Mouse (Mus musculus): ENCODE data around the gene Rdh11.
"Not testable (repeated sequence)": the region's sequence is repeated elsewhere in the genome, so short reads cannot be mapped to it uniquely, and the experiment has no call there.

Gene Rdh11

DNA sequence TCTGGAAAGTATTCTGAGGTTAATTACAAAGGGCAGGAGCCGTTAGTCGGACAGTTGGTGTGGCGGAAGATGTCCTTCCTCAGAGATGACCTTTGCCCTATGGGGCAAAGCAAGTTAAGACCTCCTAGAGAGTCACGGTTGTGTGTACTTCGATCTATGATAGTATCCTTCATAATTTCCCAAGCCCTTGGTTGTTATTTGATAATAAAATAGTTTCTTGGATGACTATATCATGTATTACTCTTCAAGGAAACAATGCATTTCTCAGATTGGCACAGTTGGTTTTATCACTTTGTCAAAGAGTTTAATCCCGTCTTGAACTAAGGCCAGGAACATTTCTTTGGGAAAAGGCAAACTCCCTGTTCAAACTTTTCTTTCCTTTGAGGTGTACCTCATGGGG lies at the start of gene Rdh11:
Gene Rdh11 (minus strand): TSS at position 101 of the 400 bp plus-strand sequence.
- DNase-seq (ENCODE audit: low spot score in 2 of 2): no peak

DNA sequence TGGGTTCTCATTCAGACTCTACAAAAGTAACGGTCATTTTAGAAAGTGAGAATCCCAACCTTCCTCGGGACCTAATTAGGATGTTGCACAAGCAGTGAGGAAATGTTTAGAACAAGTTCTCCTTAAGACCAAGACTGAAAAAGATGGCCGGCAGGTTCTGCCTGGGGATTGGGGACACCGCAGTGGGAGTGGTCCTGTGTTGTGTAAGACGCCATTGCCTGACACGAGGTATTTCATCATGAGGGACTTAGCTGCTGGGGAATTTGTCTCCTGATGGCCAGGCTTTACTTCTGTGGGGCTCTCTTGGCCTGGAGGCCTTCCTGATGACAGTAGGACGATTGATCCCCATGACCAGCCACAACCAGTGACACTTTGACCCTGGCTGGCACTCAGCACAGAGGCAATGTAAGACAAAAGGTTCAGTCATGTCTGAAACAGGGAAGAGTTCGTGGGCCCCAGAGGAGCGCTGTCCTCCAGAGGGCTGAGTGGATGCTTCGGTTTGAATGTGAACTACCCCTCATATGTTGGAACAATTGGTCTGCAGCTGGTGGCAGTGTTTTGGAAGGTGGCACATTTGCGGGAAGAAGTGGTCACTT lies 43.5 kb upstream of the Rdh11 start:
- DNase-seq (ENCODE audit: low spot score in 2 of 2): no peak

- DNase-seq (ENCODE audit: low spot score in 2 of 2): no peak
Measured at GRCm38 (mm10) chr12:79217511-79217910, 25.4 kb upstream of the Rdh11 start.

DNA sequence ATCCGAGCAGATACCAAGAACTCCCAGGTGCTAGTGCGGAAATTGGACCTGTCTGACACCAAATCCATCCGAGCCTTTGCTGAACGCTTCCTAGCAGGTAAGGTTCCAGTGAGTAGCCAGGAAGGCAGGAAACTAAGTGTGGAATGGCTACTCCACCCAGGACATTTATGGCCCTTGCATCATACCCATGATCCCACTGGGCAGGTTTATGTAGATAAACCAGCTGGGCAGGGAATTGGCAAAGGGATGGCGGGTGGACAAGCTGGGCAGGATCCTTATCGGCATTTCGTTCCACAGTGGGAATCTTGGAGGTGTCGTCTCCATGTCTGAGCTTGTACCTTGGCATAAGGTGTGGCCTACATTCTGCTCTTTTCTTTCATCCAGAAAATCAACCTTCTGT lies 19.4 kb upstream of the Rdh11 start:
- no peak for DNase-seq (ENCODE audit: low spot score in 2 of 2)

- peak in 1 of 2 experiments; percentile 12 for DNase-seq (ENCODE audit: low spot score in 2 of 2)
Measured at GRCm38 (mm10) chr12:79208703-79209464, 16.8 kb upstream of the Rdh11 start, which contains the start of gene Rdh12. Rdh12 (plus strand) TSS chr12:79208914.

DNA sequence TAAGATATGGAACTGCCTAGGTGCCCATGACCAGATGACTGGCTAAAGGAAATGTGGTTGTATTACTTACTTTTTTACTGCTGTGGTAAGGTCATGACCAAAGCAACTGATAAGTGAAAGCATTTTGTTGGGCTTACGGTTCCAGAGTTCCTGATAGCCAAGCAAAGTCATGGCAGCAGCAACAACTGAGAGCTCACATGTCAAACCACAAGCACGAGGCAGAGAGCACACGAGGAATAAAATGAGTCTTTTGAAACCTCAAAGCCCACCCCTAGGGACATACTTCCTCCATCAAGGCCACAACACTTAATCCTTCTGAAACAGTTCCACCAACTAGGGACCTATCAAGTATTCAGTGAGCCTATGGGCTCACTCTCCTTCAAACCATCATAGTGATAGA lies 9.8 kb upstream of the Rdh11 start:
- DNase-seq (ENCODE audit: low spot score in 2 of 2): no peak

DNA sequence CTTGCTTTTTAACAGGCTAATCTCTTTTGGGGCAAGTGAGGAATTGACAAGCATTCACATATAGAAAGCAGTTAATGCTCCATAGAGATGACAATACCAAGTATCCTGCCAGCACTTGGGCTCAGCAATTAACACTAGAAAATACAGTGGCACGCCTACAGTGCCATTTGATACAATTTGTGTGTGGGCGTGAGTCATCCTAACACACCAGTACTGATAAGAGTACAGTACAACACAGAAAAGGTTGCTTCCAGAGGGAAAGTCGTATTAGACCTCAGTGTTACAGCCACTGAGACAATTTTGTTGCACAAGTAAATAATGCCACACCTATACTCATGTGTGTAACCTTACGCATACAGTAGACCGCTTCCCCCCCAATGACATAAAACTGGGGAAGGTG lies 5.0 kb upstream of the Rdh11 start:
- DNase-seq (ENCODE audit: low spot score in 2 of 2): no peak

DNA sequence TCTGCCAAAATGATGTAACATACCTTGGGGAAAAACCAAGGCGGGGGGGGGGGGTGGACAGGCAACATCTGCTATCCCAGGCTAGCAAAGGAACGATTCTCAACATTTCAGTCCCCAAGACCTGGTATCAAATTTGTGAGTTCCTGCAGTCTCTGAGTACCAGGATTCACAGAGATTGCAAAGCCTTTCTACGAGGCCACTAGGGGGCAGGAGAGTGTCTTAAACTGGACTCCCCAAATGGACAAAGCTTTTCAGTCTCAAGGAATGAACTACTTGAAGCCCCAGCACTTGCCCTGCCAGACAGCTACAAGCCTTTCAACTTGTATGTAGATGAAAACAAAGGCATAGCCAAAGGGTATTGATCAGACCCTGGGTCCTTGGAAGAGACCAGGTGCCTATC lies 1.3 kb upstream of the Rdh11 start:
- DNase-seq (ENCODE audit: low spot score in 2 of 2): peak; percentile 31 to 48

- DNase-seq (ENCODE audit: low spot score in 2 of 2): peak; percentile 46 to 62
Measured at GRCm38 (mm10) chr12:79191701-79192100, 392 bp downstream of the Rdh11 start.

DNA sequence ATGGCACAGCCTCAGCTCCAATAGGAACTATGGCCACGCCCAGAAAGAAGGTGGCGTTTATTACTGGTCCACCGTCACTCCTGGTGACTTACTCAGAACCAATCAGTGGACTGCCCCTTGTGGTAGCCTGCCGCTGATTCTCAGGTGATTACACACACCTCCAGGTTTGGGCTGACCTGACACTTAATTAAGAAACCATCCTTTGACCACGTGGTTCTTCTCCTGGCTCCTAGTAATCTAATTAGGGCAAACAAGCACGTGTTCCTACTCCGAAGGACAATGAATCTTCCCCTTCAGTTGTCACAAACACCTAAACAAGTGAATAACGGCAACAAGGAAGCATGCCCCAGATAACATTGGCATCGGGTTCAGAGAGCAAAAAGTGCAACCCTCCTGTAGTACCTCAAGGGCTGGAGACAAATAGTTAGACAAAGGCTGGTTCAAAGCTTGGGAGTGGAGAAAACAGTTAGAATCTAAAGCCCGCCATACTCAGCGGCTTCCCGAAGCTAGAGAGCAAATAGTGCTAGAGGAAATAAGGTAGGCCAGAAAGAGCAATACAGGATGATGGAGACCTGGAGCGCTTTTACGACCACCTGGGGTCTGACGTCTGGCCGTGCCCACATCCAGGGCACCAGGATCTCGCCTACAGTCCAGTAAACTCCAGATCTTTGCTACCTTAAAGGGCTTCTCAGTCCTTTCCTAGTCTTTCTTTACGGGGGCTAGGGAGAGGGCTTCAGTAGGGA lies 991 bp downstream of the Rdh11 start:
- peak; percentile 50 to 60 for DNase-seq (ENCODE audit: low spot score in 2 of 2)

- DNase-seq (ENCODE audit: low spot score in 2 of 2): not testable (repeated sequence)
Measured at GRCm38 (mm10) chr12:79185160-79185559, 6.9 kb downstream of the Rdh11 start.

GRCm38 (mm10) chr12:79175998-79176397 lies 16.1 kb downstream of the Rdh11 start:
- DNase-seq (ENCODE audit: low spot score in 2 of 2): no peak

GRCm38 (mm10) chr12:79173721-79174120 lies 18.4 kb downstream of the Rdh11 start:
- DNase-seq (ENCODE audit: low spot score in 2 of 2): no peak

DNA sequence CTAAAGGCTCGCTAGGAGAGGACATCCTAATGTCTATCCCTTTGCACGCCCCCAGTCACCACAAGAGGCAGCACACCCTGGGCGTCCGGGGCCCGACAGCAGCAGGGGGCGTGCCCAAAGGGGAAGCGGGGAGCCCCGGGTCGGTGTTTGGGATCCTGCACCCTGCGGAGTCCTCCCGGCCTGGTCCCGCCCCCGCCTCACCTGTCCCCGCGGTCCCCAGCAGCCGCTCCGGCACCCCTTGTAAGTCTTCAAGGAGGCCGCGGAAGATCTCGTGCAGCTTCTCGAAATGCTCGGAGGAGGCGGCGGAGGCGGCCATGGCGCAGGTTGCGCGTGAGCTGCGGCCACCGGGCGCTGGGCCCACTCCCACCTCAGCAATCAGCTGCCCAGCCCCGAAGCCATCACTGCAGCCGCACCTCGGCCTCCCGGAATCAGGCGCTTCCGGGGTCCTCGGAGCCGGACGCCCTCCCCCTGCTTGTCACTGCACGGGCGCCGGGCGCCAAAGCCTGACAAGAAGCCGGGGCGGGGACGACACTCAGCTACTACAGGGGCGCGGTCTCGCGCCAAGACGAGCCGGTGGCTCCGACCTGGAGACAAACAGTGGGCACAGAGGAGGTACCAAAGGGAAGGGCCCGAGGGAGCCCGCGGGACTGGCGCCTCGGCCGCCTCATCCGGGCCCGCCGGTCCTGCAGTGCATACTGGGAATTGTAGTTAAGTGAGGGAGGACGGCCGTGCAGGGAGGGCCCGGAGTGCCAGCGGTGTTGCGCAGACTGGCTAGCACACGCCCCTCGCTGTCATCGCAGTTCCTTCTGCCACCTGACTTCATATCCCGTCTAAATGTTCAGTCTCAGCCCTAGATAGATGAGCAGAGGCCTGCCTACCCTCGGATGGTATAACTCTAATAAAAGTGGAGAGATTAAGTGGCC lies 19.8 kb downstream of the Rdh11 start, which contains the start of gene Vti1b:
Gene Vti1b (minus strand): TSS at position 649 of the 923 bp plus-strand sequence.
- DNase-seq (ENCODE audit: low spot score in 2 of 2): peak; percentile 86 to 87

GRCm38 (mm10) chr12:79171269-79171995 lies 20.7 kb downstream of the Rdh11 start:
- DNase-seq (ENCODE audit: low spot score in 2 of 2): no peak

DNA sequence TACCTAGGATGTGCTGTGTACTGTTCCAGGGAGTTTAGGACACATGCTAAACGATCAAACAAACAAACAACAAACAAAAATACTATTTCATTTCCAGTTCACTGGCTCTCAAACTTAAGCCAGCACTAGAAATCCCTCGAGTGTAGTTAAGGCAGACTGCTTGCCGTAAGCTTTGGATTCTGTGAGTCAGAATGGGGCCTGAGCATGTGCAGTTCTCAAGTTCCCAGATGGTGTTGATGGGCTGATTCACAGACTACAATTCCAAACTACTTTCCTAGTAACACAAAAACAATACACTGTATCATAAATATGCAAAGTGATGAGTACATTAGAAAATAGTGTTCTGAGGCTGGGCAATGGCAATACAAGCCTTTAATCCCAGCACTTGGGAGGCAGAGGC lies 21.7 kb downstream of the Rdh11 start:
- no peak for DNase-seq (ENCODE audit: low spot score in 2 of 2)

DNA sequence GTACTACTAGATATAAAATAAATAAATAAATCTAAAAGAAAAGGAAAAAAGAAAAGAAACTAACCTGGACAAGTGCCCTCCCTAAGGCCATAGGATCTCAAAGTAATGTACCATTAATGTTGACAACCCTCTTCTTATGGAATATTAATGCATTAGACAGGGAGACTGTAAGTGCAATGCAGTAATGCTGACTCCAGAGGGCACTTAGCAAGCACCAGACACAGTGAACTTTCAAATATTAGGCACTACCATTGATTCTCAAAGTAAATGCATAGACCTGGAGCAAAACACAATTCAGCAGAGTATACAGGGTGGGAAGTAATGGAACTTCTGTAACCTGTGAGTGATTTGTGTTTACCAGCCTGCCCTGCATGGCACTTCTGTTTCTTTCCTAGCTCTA lies 22.9 kb downstream of the Rdh11 start:
- DNase-seq (ENCODE audit: low spot score in 2 of 2): no peak

- no peak for DNase-seq (ENCODE audit: low spot score in 2 of 2)
Measured at GRCm38 (mm10) chr12:79162876-79163275, 29.2 kb downstream of the Rdh11 start.

- DNase-seq (ENCODE audit: low spot score in 2 of 2): no peak
Measured at GRCm38 (mm10) chr12:79149653-79150052, 42.4 kb downstream of the Rdh11 start.

DNA sequence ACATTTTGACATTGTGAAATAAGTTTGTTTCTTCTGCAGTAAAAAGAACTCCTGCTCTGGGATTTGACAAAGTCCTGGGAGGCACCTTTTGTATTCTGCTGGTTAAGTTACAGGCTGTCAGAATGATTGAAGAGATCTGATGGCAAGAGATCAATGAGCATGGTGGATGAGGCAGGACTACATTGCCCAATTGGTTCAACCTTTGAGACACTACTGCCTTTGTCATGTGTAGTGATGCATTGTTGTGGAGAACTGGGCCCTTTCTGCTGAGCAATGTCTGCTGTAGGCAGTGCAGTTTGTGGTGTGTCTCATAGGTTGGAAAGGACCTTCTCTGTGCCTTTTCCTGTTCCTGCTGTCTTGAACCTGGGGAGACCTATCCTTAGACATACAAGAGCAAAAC lies 50.7 kb downstream of the Rdh11 start:
- DNase-seq (ENCODE audit: low spot score in 2 of 2): no peak

DNA sequence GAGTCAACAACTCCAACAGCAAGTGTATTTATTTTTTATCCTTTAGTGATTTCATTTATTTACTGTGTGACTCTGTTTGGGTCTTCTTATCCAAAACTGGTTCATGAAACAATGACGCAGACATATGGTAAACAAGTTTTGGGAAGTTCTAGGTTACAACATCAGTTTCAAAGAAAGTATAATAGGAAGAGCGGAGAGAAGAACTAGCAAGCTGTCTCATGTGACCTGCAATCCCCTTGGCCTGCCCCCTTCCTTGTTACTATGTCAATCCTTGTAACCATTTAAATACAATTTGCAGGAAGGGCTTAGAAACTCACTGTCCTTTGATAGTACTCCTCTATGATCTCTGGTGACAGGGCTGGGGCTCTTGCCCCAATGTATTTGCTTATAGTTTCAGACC lies 51.3 kb downstream of the Rdh11 start:
- DNase-seq (ENCODE audit: low spot score in 2 of 2): no peak

Data from frontal cortex, postnatal 14 days (tissue).